Mouse (Mus musculus) MEL-GATA-1-ER (cell line): ENCODE measurements around the gene Slc41a3.

ENCODE experiments used
- DNase-seq: peaks from one replicate; pipeline ENCODE4 v3.0.0-alpha.2; 2012; ENCODE audit warnings: low read depth; ENCODE audit errors: extremely low read depth

The Slc41a3 gene

DNA sequence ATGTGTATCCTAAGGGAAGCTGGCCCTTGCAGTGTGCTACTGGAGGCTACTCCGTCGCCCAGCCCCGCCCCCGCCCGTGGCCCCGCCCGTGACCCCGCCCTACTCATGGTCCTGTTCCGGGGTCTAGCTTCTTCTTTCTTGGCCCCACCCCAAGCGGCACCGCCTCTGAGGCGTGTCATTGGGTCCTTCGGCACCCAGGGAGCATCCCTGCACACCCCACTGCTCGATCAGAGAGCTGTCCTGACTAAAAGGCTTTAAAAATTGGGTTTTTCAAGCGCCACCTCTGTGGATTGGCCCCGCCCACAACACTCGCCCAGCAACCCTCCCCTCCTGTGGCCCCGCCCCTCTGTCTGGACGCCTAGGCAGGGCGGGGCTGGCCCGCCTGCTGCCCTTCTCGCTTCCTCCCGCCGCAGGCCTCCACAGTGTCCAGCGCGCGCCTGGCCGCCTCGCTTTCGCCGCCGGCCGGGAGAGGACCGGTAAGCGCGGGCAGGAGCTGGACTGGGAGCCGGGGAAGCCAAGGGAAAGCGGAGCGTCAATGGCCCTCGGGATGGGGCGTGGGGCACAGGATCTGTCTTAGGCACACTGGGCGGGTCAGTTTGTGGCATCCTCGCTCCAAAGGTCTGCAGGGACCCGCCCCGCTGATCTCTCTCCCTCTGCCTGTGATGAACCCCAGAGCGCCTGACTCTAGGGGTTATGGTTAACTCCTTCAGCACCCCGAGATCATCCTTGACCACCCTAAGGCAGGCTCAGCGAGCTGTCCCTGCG, at the start of gene Slc41a3:
TSS of gene Slc41a3 (plus strand) at position 193 of the 765 bp plus-strand sequence.
- peak; percentile 85 for DNase-seq

DNA sequence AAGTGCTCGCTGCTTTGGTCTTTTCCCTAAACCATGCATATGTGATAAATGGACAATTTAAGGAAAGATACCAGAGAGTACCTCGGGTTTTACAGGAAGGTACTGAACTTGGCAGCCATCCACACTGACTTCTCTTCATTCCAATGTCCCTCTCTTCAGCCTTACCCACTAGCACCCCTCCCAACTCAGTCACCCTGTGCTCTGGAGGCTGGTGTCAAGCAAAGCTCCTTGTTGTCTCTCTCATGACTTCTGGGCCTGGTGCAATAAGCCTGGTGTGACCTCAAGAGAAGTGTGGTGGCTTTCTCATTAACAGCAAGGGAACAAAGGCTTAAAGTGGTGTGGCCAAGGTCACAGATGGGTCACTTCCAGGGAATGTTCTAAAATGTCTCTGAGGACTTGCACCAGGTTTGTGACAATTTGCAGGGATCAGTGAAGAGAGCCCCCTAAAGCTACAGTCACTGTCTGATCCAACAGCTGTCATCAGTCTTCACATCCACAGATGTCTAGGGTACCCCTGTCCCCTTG, 47.9 kb upstream of the Slc41a3 start:
- no peak for DNase-seq

DNA sequence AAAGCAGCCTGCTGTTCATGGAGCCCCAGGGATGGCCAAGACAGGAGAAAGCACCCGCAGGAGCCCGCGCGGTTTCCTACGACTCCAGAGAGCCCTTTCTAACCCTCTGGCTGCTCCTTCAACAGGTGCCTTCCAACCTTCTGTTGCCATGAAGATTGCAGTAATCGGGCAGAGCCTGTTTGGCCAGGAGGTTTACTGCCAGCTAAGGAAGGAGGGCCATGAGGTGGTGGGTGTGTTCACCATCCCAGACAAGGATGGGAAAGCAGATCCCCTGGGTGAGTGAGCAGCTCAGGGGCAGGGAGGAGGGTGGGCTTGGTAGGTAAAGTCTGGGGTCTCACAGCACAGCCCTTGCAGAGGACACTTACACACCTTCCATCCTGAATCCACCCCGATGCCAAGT, 47.4 kb upstream of the Slc41a3 start:
- DNase-seq, result no peak

DNA sequence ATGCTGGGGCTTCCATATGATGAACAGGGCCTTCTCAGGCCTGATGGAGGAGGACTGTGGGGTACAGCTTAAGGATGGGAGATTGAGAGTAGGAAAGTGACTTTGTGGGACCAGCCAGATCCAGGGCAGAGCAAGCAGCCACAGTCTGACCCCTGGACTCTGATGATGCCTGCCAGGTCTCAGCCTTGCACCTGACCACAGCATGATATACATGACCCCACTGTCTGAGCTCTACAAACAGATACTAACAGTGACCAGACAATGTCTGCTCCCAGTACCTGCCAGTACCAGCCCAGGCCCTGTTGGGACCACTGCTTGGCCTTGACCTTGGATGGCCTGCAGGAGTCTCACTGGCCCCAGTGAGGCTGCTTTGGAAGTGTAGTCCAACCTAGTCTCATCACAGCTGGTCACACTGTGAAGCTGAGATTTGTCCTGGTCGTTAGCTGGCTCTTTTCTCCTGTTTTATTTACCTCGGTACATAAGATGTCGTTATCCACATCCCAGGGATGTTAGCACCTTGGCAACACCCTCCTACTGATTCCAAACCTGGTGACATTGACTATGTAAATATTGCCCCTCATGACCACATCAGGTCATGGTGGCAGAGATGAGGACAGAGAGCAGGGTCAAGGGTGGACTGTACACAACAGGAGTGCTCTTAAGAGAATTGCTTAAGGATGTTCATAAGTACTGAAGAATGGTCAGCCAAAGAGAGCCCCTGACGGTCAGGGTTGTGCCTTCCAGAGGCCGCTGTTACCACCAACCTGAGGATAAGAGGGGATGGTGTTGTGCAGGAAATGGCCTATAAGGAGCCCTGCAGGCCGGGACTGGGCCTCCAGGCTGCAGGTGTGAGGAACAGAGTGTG, 46.5 kb upstream of the Slc41a3 start:
- no peak for DNase-seq

DNA sequence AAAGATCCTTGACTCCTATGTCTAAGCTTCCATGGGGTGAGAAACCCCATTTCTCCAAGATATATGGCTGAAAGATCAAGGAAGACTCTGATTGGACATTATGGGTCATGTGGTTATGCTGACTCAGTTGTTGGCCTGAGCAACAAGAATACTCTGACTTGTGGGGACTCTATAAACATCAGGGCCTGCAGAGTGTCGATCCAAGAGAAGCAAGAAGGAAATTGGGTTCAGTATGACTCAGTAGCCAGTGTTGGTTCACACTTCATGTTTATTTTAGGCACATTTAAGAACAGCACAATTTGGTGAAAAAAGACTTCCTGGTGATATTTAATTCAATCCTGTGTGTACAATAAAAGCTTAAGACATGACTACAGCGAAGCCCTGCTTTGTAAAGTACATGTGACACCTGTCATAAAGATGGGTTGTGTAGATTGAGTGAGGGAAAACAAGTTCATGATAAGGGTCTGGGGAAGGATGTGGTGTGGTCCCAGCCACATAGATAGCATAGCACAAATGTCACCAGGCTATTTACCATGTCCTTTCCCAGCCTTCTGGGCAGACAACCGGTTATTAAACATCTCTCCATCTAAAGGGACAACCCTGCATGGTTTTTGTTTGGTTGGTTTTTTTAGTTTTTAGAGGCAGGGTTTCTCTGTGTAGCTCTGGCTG, 44.0 kb upstream of the Slc41a3 start:
- DNase-seq, result no peak

DNA sequence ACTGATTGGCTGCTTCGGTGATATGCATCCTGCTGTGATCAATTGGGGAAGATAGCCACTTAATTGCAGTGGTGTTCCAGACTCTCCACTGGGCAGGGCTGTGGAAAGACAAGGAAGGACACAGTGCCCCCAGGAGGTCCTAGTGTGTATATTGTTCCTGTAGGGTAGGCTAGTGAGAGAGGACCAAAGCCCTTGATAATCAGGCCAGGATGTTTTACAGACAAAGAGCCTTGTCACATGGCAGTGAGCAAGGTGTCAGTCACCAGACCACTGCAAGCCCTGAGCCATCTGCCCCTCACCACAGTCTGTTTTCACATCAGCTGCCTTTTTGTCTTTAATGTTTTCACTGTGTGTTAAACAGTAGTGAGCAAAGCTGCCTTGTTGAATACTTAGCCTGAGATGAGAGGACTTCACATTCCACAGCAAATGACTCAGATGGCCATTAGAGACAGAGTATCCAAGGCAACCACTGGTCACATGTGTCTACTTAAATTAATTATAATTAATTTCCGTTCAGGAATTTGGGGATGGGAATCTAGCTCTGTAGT, 43.2 kb upstream of the Slc41a3 start:
- DNase-seq, result no peak

DNA sequence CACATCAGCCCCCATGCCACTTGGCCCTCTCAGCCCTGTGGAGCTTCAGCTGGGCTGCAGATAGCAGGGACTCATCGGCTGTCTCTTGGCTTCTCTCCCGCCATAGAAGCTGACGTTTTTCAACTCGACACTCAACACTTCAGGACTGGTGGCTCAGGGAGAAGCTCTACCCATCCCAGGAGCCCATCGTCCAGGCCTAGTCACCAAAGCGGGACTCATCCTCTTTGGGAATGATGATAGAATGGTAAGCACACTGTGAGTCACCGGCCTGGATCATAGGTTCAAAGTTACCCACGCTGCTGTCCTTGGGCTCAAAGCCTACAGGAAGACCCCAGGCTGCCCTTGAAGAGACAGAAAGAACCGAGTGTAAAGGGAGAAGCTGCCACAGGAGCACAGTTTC, 40.3 kb upstream of the Slc41a3 start:
- DNase-seq, result no peak

DNA sequence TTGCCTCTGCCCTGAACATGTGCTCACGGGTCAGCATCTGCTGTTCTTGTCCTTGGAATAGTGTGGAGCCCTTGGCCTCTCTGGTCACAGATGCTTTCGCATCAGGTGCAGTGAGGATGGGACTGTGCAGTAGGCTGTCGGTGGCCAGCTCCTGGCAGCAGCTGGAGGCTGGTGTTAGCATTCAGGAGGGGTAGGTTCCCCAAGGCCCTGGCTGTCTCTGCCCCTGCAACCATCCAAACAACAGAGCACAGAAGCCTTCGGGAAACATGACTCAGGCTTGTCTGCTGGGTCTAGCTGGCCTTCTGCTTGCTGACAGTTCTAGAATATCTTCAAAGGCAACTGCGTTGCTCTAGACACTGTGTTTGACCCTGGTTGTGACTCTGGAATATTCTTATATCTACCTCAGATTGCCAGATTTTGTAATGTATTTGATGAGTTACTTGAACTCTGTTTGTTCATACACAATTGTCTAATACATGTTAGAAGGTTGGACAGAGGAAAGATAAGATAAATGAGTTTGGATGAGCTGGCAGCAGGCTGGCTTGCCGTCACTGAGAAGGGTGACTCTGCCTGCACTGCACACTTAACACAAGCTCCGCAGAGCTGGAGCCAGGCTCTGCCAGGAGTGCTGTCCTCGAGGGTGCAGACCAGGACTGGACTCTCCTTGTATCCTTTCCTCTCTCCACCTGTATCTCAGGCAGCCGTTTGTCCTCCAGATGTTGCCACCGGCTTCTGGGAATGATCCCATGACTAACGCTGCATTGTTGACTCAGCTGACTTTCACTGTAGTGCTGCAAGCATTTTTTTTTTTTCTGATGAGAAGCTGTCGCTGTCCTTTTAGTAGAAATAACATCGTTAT, 38.9 kb upstream of the Slc41a3 start:
- no peak for DNase-seq

DNA sequence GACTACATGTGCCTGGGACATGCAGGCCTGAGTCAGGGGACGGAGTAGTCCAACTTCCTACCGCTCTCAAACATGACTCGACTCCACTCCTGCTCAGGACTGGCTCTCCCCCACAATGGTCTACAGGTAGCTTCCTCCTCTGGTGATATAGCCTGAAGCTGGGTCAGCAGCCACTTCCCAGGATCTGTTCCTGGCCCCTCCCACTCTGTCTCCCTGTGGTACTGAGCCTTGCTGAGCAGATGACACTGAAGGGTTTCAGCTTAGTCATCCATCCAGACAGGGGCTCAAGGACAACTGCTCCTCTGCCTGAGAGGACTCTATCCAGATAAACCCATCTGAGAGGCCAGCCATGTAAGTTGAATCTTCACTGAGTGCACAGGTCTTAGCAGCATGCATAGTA, 37.0 kb upstream of the Slc41a3 start:
- no peak for DNase-seq

DNA sequence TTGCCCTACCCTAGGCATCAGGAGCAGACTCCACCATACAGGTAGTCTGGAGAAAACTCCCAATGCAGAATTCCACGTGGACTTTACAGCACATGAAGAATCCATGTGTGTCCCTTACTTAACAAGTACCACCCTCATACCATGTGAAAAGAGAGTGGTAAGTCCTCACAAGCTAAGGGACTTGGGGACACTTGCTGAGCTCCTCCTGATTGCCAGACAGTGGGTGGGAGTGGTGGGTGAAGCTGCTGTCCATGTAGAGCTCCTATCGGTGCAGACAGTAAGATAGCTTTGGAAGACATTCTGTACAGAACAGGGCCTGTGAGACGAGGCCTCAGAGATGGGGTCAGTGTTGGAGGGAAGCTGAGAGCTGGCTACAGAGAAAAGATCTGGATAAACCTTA, 36.6 kb upstream of the Slc41a3 start:
- DNase-seq, result no peak

DNA sequence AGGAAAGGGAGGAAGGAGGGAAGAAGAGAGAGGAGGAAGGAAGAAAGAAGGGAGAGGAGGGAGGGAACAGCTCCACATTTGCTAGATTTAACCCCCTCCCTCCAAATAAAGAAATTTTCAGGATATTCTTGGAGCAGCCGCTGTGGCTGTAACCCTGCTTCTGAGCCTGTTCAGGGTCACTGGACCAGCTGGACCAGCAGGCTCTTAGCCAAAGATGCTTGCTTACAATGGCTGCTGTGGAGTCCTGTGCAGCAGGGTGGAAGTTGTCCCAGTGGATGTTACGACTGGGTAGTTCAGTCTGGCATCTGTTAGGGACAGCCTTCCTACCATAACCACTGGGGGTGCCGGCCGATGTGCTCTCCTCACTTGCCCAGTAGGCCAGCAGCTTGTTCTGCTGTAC, 35.8 kb upstream of the Slc41a3 start:
- no peak for DNase-seq

DNA sequence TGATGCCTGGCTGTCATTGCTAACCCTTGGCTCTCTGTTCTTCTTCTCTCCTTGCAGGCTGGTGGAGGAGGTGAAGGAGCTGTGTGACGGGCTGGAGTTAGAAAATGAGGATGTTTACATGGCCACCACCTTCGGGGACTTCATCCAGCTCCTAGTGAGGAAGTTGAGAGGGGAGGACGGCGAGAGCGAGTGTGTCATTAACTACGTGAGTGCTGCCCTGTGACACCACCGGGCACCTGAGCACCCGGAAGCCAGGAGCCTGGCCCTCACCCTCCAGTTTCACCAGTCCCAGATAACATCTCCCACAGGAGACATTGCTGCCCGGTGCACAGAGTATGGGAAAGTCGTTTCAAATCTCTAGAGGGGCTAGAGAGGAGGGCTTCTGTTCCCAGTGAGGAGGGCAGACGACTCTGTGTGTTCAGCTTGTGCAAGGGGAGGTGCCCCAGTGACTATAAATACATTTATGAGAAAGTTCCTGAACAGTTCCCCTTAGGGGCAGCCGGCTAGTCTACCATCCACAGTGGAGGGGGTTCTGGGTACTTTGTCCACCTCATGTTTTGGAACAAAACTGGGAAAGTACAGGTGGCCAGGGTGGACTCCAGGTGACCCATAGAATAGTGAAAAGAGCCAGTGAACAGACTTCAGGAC, 34.7 kb upstream of the Slc41a3 start:
- DNase-seq, result no peak

DNA sequence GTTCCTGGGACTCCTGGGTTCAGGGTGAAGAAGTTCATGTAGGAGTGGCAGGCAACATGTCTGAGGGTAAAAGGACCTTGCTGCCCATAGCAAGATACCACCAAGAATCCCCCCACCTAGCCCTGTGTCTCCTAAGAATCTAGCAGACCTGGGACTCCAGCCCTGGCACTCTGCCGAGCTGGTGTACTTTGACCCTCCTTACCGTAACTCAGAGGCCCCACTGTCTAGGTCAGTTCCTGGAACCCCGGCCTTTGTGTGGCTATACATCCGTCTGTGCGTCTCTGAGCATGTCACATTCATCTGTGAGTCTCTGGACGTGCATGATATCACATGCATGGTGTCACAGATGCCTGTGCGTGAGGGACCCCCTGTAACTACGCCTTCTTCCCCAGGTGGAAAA, 34.1 kb upstream of the Slc41a3 start:
- DNase-seq, result no peak

DNA sequence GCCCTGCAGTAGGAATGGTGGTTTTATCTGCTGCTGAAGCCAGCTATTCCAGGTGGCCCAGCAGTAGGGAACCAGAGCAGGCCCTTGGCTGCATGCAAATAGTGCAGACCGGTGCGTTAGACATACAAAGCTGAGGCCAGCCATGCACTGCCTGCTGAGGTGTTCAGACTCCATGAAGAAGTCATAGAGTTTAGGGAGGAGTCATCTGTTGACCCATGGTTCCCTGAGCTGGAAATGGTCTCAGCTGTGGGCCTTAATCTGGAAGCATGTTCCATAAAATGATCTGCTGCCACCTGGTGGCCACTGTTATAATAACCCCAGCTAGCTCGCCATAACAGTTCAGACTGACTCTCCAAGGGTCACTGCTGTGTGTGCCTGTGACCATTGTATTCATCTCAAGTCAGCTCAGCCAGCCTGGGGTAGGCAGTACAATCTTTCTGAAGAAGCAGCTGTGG, 29.2 kb upstream of the Slc41a3 start:
- DNase-seq, result peak; percentile 35

DNA sequence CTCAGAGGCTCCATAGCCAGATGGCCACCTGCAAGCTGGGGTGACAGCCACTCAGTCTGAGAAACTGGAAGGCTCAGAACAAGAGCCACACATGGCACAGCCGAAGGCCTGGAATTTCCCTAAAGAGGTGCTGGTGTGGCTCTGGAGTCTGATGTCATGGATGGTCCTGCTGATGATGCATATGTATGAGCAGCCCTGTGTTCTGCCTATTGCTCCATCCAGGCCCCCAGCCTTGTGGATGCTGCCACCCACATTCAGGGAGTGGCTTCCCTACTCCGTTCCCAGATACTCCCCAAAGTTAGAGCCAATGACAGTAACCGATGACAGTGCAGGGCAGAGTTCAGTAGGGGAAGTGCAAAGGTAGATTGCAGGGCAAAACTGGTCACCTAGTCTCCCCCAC, 26.4 kb upstream of the Slc41a3 start:
- DNase-seq, result no peak

DNA sequence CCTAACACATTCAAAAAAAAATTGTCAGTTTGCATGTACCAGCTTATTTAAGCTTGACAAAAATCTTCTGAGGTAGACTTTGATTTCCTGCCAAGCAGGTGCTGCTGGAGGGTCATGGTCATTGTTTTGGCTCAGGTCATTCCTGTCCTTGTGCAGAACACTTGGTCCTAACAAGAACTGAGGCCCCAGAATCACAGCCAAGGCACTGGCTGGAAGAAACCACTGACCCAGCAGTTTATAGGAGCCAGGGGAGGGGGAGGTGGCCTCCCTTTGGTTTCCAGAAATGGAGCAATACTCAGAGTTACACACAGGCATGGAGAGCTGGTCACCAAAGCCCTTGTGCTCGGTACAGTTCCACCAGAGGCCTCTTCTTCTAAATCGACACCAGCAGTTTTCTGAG, 22.2 kb upstream of the Slc41a3 start:
- DNase-seq, result no peak

DNA sequence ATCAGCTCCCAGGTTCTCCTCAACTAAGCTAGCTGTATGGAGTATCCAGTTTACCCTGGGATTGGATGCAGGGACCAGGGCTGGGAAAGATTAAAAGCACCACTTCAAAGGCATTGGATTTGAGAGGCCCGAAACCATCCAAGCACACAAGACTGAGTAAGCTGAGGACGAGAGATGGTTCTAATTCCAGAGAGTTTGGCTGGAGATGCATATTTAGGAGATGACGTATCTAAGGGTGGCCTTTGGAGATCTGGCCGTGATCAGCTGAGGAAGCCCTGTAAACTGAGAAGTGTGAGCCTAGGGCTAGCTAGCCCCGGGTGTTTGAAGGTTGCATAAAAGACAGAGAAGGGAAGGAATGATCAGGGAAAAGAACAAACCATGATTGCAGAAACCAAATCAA, 16.4 kb upstream of the Slc41a3 start:
- no peak for DNase-seq

DNA sequence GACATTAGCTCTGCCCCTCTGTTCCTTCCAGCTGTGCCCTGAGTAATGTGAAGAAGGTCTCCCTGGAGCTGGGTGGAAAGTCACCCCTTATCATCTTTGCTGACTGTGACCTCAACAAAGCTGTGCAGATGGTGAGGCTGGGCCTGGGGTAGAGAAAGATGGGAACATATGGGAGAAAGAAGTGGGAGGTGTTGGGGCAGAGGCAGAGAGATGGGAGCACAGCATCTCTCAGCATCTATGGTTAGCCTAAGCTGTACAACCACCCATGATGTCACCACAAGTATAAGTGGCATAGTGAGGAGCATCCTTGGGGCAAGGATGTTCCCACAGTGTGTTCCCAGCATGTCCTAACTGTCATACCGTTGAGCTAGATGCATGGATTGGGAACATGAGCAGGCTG, 13.8 kb upstream of the Slc41a3 start:
- DNase-seq, result no peak

DNA sequence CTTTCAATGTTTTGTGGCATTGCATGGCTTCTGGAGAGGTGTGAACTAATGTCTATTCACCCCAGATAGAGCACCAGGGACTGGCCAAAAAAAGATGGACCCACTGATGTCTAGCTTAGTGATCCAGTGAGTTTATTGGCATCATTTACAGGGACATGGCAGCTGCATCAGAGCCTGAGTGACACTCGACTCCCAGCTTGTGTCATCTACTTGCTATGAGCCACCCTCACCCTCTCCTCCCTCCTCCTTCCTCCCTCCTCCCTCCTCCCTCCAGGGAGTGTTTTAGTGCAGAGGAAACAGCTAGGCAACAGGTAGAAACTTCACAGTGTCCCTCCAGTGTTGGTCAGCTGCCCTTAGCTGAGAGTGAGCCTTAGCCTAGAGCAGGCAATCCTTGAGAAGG, 9.6 kb upstream of the Slc41a3 start:
- no peak for DNase-seq

DNA sequence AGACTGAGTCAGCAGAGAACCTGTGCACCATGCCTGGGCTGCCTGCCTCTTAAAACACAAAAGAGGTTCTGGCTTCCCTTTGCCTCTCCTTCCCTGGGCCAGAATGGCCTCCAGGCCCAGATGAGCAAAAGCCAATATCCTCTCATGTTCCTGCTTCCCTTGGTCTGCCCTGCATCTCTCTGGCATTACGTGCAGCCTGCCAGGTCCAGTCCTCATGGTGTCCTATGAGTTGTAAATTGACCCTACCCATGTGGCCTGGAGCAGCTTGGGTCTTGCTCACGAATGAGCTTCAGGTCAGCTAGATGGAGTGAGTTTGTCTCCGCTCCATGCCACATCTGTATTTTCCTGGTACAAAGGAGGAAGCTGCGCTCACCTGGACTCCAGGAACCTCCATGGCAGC, 7.5 kb upstream of the Slc41a3 start:
- no peak for DNase-seq
